Mouse (Mus musculus) E14TG2a.4 (cell line): ENCODE data around the gene Dnajc17.

Experiments
- CTCF ChIP-seq: conservative IDR thresholded peaks from 2 replicates; pipeline ENCODE4 v1.5.1; 2014; ENCODE audit warnings: low read length
- NANOG ChIP-seq: IDR thresholded peaks from 2 replicates; pipeline ENCODE4 v1.6.1; 2014; ENCODE audit warnings: borderline replicate concordance, low read length, mixed read lengths
- POU5F1 ChIP-seq: IDR thresholded peaks from 2 replicates; pipeline ENCODE4 v1.6.1; 2014; ENCODE audit warnings: low read length, borderline replicate concordance

- TF ChIP-seq CTCF (no peak), POU5F1 (no peak), NANOG (no peak)
Measured at GRCm38 (mm10) chr2:119163999-119164398, 44.6 kb downstream of the Dnajc17 start.
